Mouse (Mus musculus) heart, embryonic 11.5 days (tissue): ENCODE results near the gene Ccdc191. TPM values are rescaled to one million over a fixed set of nuclear protein-coding genes. Genes with fewer than 3 reads are reported as not detected.

Source experiments
- ATAC-seq: fragments of 200-750 bp; cut with Nextera tagmentation; replicated peaks from 2 replicates; pipeline ENCODE4 v1.8.0; 2017; ENCODE audit warnings: moderate library complexity; ENCODE audit not compliant: insufficient number of reproducible peaks, low FRiP score, low TSS enrichment
- H3K27ac ChIP-seq: fragments of 300-500 bp; sonication (generic); 2 replicates; pipeline ENCODE4 v1.5.1; 2014; ENCODE audit warnings: mild to moderate bottlenecking, low read depth, low read length
- H3K27me3 ChIP-seq: fragments of 300-500 bp; sonication (generic); 2 replicates; pipeline ENCODE4 v1.6.1; 2014; ENCODE audit warnings: mild to moderate bottlenecking, low read length, mixed read lengths; ENCODE audit not compliant: control insufficient read depth, insufficient read depth
- H3K36me3 ChIP-seq: fragments of 300-500 bp; sonication (generic); 2 replicates; pipeline ENCODE4 v1.6.1; 2014; ENCODE audit warnings: mild to moderate bottlenecking, low read length, moderate library complexity, mixed read lengths; ENCODE audit not compliant: control insufficient read depth, insufficient read depth
- H3K4me1 ChIP-seq: fragments of 300-500 bp; sonication (generic); 2 replicates; pipeline ENCODE4 v1.6.1; 2014; ENCODE audit warnings: low read length; ENCODE audit not compliant: control insufficient read depth, insufficient read depth
- H3K4me2 ChIP-seq: fragments of 300-500 bp; sonication (generic); 2 replicates; pipeline ENCODE4 v1.6.1; 2014; ENCODE audit warnings: mild to moderate bottlenecking, moderate library complexity
- H3K4me3 ChIP-seq: fragments of 300-500 bp; sonication (generic); 2 replicates; pipeline ENCODE4 v1.5.1; 2014; ENCODE audit warnings: low read depth, low read length
- H3K9ac ChIP-seq: fragments of 300-500 bp; sonication (generic); 2 replicates; pipeline ENCODE4 v1.6.1; 2014; ENCODE audit warnings: mild to moderate bottlenecking, low read depth, low read length, moderate library complexity
- H3K9me3 ChIP-seq: fragments of 300-500 bp; sonication (generic); replicated peaks from 2 replicates; pipeline ENCODE4 v1.6.1; 2016; ENCODE audit warnings: low read length; ENCODE audit not compliant: control insufficient read depth
- WGBS: fragments of 180-500 bp; shearing (Covaris S2); extraction: QIAGEN DNeasy Blood & Tissue Kit; methylation state at CpG from one replicate; pipeline ENCODE4 v1.1.7; 2014; ENCODE audit not compliant: insufficient replicate concordance; 5-methylcytosine and 5-hydroxymethylcytosine counted together
- polyA plus RNA-seq: library from polyadenylated mRNA; unstranded; fragments of >200 nt; fragmentation: Nextera tagmentation; extraction: Ambion mirVana; gene quantifications from 2 replicates; pipeline ENCODE4 v1.2.1, GENCODE M21; 2014

Ccdc191 gene
- polyA plus RNA-seq, 1 experiment from 2014 or later, result 10.2 TPM

DNA sequence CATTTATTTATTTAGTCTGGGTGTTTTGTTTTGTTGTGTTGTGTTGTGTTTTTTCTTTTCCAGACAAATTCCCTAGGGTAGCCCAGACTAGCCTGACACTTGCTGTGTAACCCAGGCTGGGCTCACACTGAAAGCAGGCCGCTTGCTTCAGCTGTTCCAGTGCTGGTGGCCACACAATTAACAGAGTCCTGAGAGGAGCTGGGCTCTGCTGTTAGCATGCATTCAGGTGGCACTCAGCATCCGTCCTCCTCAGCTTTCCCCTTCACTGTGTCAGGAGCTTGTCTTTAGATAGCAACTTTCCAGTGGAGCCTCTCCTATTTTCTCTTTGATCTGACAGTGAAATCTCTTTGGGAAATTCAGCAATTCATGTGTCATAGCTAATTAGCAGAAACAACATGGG lies 32.4 kb downstream of the Ccdc191 start:
- H3K27ac ChIP-seq, result no peak overlapping the region
- no peaks in the 10 kb centered on the region for H3K36me3 ChIP-seq
- ATAC-seq, result no peak
- no peaks in the 10 kb centered on the region for H3K9me3 ChIP-seq
- H3K4me1 ChIP-seq, result no peaks in the 10 kb centered on the region
- H3K27me3 ChIP-seq, result no peaks in the 10 kb centered on the region
- WGBS, result 44% methylated on average over 2 of the region's 2 CpGs
- no peak overlapping the region for H3K4me2 ChIP-seq
- H3K4me3 ChIP-seq, result no peak overlapping the region
- H3K9ac ChIP-seq, result no peak overlapping the region

DNA sequence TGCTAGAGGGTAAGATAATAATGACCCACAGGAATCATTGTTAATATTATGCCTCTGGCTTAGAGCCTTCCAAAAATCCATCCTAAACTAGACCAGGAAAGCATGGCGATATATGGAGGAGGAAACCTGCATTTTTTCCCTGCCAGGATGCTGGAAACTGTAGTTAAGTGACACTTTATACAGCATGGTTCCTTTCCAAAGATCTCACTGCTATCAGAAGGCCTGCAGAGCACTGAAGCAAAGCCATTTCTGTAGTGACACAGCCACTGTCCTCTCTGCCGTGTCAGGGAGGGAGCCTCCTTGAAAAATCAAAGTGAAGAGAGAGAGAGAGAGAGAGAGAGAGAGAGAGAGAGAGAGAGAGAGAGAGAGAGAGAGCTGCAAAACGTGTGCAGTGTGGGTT lies 33.0 kb downstream of the Ccdc191 start:
- ATAC-seq, result no peak
- no peaks in the 10 kb centered on the region for H3K4me1 ChIP-seq
- no peaks in the 10 kb centered on the region for H3K36me3 ChIP-seq
- H3K4me2 ChIP-seq, result no peak overlapping the region
- H3K4me3 ChIP-seq, result no peak overlapping the region
- H3K27me3 ChIP-seq, result no peaks in the 10 kb centered on the region
- H3K9ac ChIP-seq, result no peak overlapping the region
- H3K27ac ChIP-seq, result no peak overlapping the region
- WGBS, result 37% methylated on average over 3 of the region's 3 CpGs
- H3K9me3 ChIP-seq, result no peaks in the 10 kb centered on the region

DNA sequence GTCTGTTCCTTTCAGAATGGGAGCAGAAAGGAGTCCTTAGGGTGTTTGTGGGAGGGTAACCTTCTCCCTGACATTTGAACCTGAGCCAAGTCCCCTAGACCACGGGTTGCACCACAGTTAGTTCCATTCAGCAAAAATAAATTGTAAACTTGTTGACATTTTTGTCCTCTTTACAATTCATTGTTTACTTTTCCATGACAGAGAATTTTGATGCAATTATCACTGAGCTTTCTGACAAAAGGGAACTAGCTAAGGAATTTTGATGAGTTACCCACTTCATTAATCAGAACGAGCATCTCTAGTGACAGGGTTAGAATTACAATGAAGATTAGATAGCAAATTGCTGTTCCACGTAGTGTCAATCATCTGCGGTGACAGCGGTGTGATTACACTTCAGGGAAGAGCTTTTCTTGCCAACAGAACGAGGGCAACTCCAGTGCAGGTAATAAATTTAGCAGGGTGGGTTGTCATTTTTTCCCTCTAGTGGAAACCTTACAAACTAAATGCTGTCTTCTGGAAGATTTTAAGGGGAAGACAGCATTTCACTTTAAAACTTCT lies 35.5 kb downstream of the Ccdc191 start:
- no peaks in the 10 kb centered on the region for H3K27me3 ChIP-seq
- H3K9ac ChIP-seq, result no peak overlapping the region
- H3K9me3 ChIP-seq, result no peaks in the 10 kb centered on the region
- no peak for ATAC-seq
- no peak overlapping the region for H3K27ac ChIP-seq
- 40% methylated on average over 6 of the region's 6 CpGs for WGBS
- H3K4me3 ChIP-seq, result no peak overlapping the region
- H3K4me1 ChIP-seq, result no peaks in the 10 kb centered on the region
- H3K36me3 ChIP-seq, result no peaks in the 10 kb centered on the region
- no peak overlapping the region for H3K4me2 ChIP-seq

DNA sequence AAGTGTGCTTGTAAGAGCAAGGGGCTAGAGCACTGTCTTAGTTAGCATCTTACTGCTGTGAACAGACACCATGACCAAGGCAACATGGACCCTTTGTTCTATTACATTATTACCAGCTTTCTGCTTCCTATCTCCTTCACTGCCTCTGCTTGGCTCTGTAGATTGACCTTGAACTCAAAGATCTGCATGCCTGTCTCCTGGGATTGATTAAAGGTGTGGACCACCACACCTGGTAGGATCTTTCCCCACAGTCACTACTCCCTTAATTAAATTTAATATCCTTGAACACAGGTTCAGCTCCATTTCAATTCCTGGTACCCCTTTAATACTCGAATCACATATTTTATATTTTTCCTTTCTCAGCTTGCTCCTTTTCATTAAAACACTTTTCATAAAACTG lies 36.2 kb downstream of the Ccdc191 start:
- ATAC-seq, result no peak
- H3K27ac ChIP-seq, result no peak overlapping the region
- no peak overlapping the region for H3K4me2 ChIP-seq
- H3K36me3 ChIP-seq, result no peaks in the 10 kb centered on the region
- H3K4me1 ChIP-seq, result no peaks in the 10 kb centered on the region
- H3K9me3 ChIP-seq, result no peaks in the 10 kb centered on the region
- no peak overlapping the region for H3K9ac ChIP-seq
- 94% methylated on average over 1 of the region's 1 CpGs for WGBS
- H3K27me3 ChIP-seq, result no peaks in the 10 kb centered on the region
- H3K4me3 ChIP-seq, result no peak overlapping the region

DNA sequence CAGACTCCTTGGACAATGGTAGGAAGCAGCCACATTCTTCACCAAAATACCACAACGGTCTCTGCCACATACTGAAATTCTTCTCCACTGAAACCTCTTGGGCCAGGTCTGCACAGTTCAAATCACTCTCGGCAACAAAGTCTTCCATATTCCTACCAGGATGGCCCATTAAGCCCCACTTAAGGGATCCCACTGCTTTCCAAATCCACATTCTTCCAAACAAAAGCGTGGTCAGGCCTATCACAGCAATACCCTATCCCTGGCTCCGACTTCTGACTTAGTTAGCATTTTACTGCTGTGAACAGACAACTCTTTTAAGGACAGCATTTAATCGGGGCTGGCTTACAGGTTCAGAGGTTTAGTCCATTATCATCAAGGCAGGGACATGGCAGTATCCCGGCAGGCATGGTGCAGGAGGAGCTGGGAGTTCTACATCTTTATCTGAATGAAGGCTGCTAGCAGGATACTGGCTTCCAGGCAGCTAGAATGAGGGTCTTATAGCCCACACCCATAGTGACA lies 36.8 kb downstream of the Ccdc191 start, which contains the start of gene Qtrt2:
TSS of gene Qtrt2 (minus strand) at position 469 of the 519 bp plus-strand sequence.
- WGBS, result 68% methylated on average over 6 of the region's 6 CpGs
- no peaks in the 10 kb centered on the region for H3K36me3 ChIP-seq

DNA sequence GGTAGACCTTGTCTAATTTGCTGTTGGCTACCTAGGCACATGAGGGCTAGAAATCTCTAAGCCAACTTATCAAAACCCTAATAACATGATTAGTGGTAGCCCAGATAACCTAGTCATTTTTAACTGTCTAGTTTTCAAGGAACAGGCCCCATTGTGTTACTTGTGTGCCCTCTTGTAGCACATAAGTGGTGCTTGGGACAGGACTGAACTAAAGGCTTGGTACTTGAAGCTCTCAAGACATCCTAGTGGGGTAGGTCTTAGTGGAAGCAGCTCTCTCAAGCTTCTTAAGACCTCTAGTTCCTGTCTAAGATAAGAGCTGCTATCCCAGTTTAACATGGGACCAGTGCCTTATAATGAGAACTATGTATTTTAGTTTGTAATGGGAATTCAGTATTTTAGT lies 41.0 kb downstream of the Ccdc191 start:
- no peak overlapping the region for H3K4me3 ChIP-seq
- no peaks in the 10 kb centered on the region for H3K4me1 ChIP-seq
- H3K9ac ChIP-seq, result no peak overlapping the region
- no peak for ATAC-seq
- H3K27me3 ChIP-seq, result no peaks in the 10 kb centered on the region
- no peaks in the 10 kb centered on the region for H3K36me3 ChIP-seq
- H3K4me2 ChIP-seq, result no peak overlapping the region
- H3K9me3 ChIP-seq, result no peaks in the 10 kb centered on the region
- no peak overlapping the region for H3K27ac ChIP-seq

More for the DNA sequence above, 36.8 kb downstream of the Ccdc191 start, which contains the start of gene Qtrt2:
- Histone ChIP-seq H3K27me3 (no peaks in the 10 kb centered on the region), H3K27ac (no peak within 1 kb of the TSS), H3K4me2 (no peak within 1 kb of the TSS), H3K4me3 (no peak within 1 kb of the TSS), H3K9ac (no peak within 1 kb of the TSS), H3K9me3 (no peaks in the 10 kb centered on the region), H3K4me1 (no peaks in the 10 kb centered on the region)
- no peak for ATAC-seq

DNA sequence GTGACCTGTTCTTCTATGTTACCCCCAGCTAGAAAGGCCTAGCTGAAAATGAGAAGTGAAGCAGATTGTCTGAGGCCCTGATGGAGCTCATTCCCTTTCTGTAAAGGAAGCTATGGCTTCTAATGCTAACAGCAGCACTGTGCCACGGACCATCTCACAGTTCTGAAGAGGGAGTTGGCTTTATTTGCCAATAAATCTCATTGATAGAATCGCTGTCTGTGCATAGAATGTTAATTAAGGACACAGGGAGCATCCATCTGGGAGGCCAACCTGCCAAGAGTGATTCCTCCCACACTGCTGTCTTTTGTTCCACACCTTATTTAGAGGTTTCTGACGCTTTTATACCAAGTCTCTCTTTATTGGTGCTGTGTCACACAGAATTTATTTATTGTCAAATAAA lies 41.9 kb downstream of the Ccdc191 start:
- Histone ChIP-seq H3K4me1 (no peaks in the 10 kb centered on the region), H3K9ac (no peak overlapping the region), H3K4me2 (no peak overlapping the region), H3K4me3 (no peak overlapping the region), H3K27me3 (no peaks in the 10 kb centered on the region), H3K36me3 (no peaks in the 10 kb centered on the region), H3K27ac (no peak overlapping the region), H3K9me3 (no peaks in the 10 kb centered on the region)
- 74% methylated on average over 3 of the region's 3 CpGs for WGBS
- ATAC-seq, result no peak

DNA sequence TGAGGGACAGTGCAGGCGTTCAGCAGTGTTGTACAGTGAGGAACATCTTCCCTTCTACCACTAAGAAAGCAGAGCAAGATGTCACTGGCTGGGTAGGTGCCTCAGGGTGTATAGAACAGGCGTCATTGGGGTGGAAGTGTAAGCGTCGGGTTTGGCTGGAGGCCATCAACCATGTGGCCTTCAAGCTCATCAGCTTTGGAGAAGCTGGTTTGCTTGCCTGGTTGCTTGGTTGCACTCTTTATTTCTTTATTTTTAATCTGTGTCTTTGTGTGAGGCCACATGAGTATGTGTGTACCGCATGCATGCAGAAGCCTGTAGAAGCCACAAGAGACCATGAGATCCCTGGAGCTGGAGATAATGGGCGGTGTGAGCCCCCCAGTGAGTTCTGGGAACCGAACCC lies 42.7 kb downstream of the Ccdc191 start:
- Histone ChIP-seq H3K27me3 (no peaks in the 10 kb centered on the region), H3K27ac (no peak overlapping the region), H3K9ac (no peak overlapping the region), H3K4me2 (no peak overlapping the region), H3K9me3 (no peaks in the 10 kb centered on the region), H3K36me3 (no peaks in the 10 kb centered on the region), H3K4me1 (no peaks in the 10 kb centered on the region), H3K4me3 (no peak overlapping the region)
- ATAC-seq, result no peak
- 89% methylated on average over 7 of the region's 7 CpGs for WGBS

DNA sequence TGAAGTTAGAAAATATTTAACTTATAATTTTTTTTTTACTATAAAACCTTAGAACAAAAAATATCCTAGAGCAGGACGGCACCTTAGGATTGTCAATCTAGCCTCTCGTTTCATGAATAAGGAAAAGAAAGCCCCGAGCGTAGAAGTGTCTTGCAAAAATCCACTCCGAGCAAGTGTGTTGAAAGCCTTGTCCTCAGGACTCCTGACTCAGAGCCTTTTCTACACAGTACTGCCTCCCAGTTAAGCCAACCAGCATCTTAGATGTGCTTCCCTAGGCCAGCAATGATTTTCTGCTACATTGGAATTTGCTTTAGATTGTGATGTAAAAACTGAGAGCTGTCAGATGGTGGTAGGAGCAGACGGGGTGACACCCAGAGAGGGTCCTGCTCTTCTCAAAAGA lies 43.4 kb downstream of the Ccdc191 start:
- Histone ChIP-seq H3K9me3 (no peaks in the 10 kb centered on the region), H3K4me3 (no peak overlapping the region), H3K4me2 (no peak overlapping the region), H3K9ac (no peak overlapping the region), H3K36me3 (no peaks in the 10 kb centered on the region), H3K27me3 (no peaks in the 10 kb centered on the region), H3K4me1 (no peaks in the 10 kb centered on the region), H3K27ac (no peak overlapping the region)
- no peak for ATAC-seq
- 70% methylated on average over 6 of the region's 6 CpGs for WGBS
